Mouse (Mus musculus) MEL (cell line): ENCODE measurements around the gene Gm10309. TPM values are rescaled to one million over a fixed set of nuclear protein-coding genes. Genes with fewer than 3 reads are reported as not detected.

Experiments used
- DNase-seq: peaks from one replicate; pipeline ENCODE4 v3.0.0; 2011; ENCODE audit warnings: low read depth, low spot score
- H3K27ac ChIP-seq: 2 replicates; pipeline ENCODE4 v1.5.1; 2012; ENCODE audit warnings: low read depth, mild to moderate bottlenecking, control low read depth, low read length, moderate library complexity; ENCODE audit not compliant: control insufficient read depth
- H3K27me3 ChIP-seq, 2 experiments: fragments of 150-350 bp in 1 of 2; sonication (generic) in 1 of 2; 2 replicates each; pipeline ENCODE4 v1.6.1; 2012; ENCODE audit warnings: low read length in 2 of 2, mild to moderate bottlenecking in 2 of 2, improper control_type of control experiment in 1 of 2, moderate library complexity in 1 of 2; ENCODE audit not compliant: insufficient read depth in 2 of 2, control insufficient read depth in 1 of 2
- H3K36me3 ChIP-seq, 2 experiments: 2 replicates each; pipeline ENCODE4 v1.6.1; 2012 to 2014; ENCODE audit warnings: low read length in 2 of 2, improper control_type of control experiment in 1 of 2, inconsistent platforms in 1 of 2, mild to moderate bottlenecking in 1 of 2; ENCODE audit not compliant: insufficient read depth in 2 of 2, control insufficient read depth in 1 of 2
- H3K4me1 ChIP-seq, 2 experiments: fragments of 150-350 bp in 1 of 2; sonication (generic) in 1 of 2; 2 replicates each; pipeline ENCODE4 v1.6.1; 2012; ENCODE audit warnings: low read length in 2 of 2, improper control_type of control experiment in 1 of 2, mild to moderate bottlenecking in 1 of 2; ENCODE audit not compliant: insufficient read depth in 2 of 2, control insufficient read depth in 1 of 2
- H3K4me3 ChIP-seq, 2 experiments: fragments of 150-350 bp in 1 of 2; sonication (generic) in 1 of 2; 2 replicates each; pipeline ENCODE4 v1.5.1; 2012; ENCODE audit warnings: low read depth in 2 of 2, low read length in 2 of 2, mild to moderate bottlenecking in 2 of 2, moderate library complexity in 2 of 2, control low read depth in 1 of 2, improper control_type of control experiment in 1 of 2; ENCODE audit not compliant: control insufficient read depth in 1 of 2, insufficient read depth in 1 of 2
- H3K79me2 ChIP-seq: 2 replicates; pipeline ENCODE4 v1.6.1; 2012; ENCODE audit warnings: mild to moderate bottlenecking, low read length, moderate library complexity; ENCODE audit not compliant: control insufficient read depth, poor library complexity, insufficient read depth
- H3K9ac ChIP-seq: 2 replicates; pipeline ENCODE4 v1.6.1; 2012; ENCODE audit warnings: low read depth, mild to moderate bottlenecking, control low read depth, low read length, moderate library complexity; ENCODE audit not compliant: control insufficient read depth, poor library complexity, severe bottlenecking
- H3K9me3 ChIP-seq: fragments of 150-350 bp; sonication (generic); replicated peaks from 2 replicates; pipeline ENCODE4 v1.6.1; 2012; ENCODE audit warnings: mild to moderate bottlenecking, low read length, improper control_type of control experiment, moderate library complexity; ENCODE audit not compliant: insufficient read depth
- BHLHE40 ChIP-seq: IDR thresholded peaks from 2 replicates; pipeline ENCODE4 v1.6.1; 2012; ENCODE audit warnings: low read depth, mild to moderate bottlenecking, inconsistent platforms, low read length, improper control_type of control experiment, borderline replicate concordance
- CHD1 ChIP-seq: IDR thresholded peaks from 2 replicates; pipeline ENCODE4 v1.6.1; 2012; ENCODE audit warnings: low read depth, mild to moderate bottlenecking, inconsistent platforms, low read length, improper control_type of control experiment
- CTCF ChIP-seq, 3 experiments: IDR thresholded peaks in 2 of 3; conservative IDR thresholded peaks in 1 of 3; 2 replicates each; pipeline ENCODE4 v1.5.1; 2011 to 2012; ENCODE audit warnings: low read length in 3 of 3, low read depth in 2 of 3, mild to moderate bottlenecking in 2 of 3, improper control_type of control experiment in 1 of 3, inconsistent platforms in 1 of 3, mixed read lengths in 1 of 3, moderate library complexity in 1 of 3; ENCODE audit not compliant: control insufficient read depth in 1 of 3, insufficient read depth in 1 of 3, poor library complexity in 1 of 3, severe bottlenecking in 1 of 3
- GABPA ChIP-seq: IDR thresholded peaks from 2 replicates; pipeline ENCODE4 v1.6.1; 2012; ENCODE audit warnings: low read depth, mild to moderate bottlenecking, inconsistent platforms, low read length, improper control_type of control experiment, moderate library complexity
- HCFC1 ChIP-seq: IDR thresholded peaks from 2 replicates; pipeline ENCODE4 v1.6.1; 2012; ENCODE audit warnings: low read depth, mild to moderate bottlenecking, inconsistent platforms, low read length, improper control_type of control experiment, moderate library complexity
- JUND ChIP-seq: IDR thresholded peaks from 2 replicates; pipeline ENCODE4 v1.6.1; 2011; ENCODE audit warnings: low read depth, mild to moderate bottlenecking, improper control_type of control experiment, low read length
- KAT2A ChIP-seq: conservative IDR thresholded peaks from 2 replicates; pipeline ENCODE4 v1.6.1; 2012; ENCODE audit warnings: low read depth, low read length, improper control_type of control experiment, inconsistent platforms
- MAFK ChIP-seq: IDR thresholded peaks from 2 replicates; pipeline ENCODE4 v1.6.1; 2011; ENCODE audit warnings: low read depth, mild to moderate bottlenecking, low read length, improper control_type of control experiment, borderline replicate concordance
- MAX ChIP-seq: IDR thresholded peaks from 2 replicates; pipeline ENCODE4 v1.6.1; 2011; ENCODE audit warnings: low read length, improper control_type of control experiment
- MEF2A ChIP-seq: IDR thresholded peaks from 2 replicates; pipeline ENCODE4 v1.6.1; 2014; ENCODE audit warnings: low read depth, mild to moderate bottlenecking, inconsistent platforms, low read length, improper control_type of control experiment; ENCODE audit not compliant: poor library complexity, insufficient replicate concordance, severe bottlenecking; ENCODE audit errors: extremely low read depth
- MXI1 ChIP-seq: IDR thresholded peaks from 2 replicates; pipeline ENCODE4 v1.6.1; 2011; ENCODE audit warnings: mild to moderate bottlenecking, low read depth, low read length, improper control_type of control experiment
- MYC ChIP-seq: IDR thresholded peaks from 2 replicates; pipeline ENCODE4 v1.6.1; 2011; ENCODE audit warnings: low read depth, mild to moderate bottlenecking, low read length, improper control_type of control experiment, moderate library complexity
- NELFE ChIP-seq: IDR thresholded peaks from 2 replicates; pipeline ENCODE4 v1.6.1; 2011; ENCODE audit warnings: low read depth, low read length, improper control_type of control experiment
- NRF1 ChIP-seq: IDR thresholded peaks from 2 replicates; pipeline ENCODE4 v1.6.1; 2014; ENCODE audit warnings: low read depth, mild to moderate bottlenecking, inconsistent platforms, low read length, improper control_type of control experiment, moderate library complexity; ENCODE audit not compliant: poor library complexity, insufficient read depth, severe bottlenecking
- RAD21 ChIP-seq: IDR thresholded peaks from 2 replicates; pipeline ENCODE4 v1.6.1; 2011; ENCODE audit warnings: mild to moderate bottlenecking, low read depth, low read length, improper control_type of control experiment
- SIN3A ChIP-seq: IDR thresholded peaks from 2 replicates; pipeline ENCODE4 v1.6.1; 2012; ENCODE audit warnings: low read length, improper control_type of control experiment, inconsistent platforms
- TBP ChIP-seq: IDR thresholded peaks from 2 replicates; pipeline ENCODE4 v1.8.0; 2011; ENCODE audit warnings: low read depth, low read length, improper control_type of control experiment
- TCF12 ChIP-seq: IDR thresholded peaks from 2 replicates; pipeline ENCODE4 v1.6.1; 2014; ENCODE audit warnings: low read depth, mild to moderate bottlenecking, inconsistent platforms, low read length, improper control_type of control experiment, moderate library complexity
- UBTF ChIP-seq: IDR thresholded peaks from 2 replicates; pipeline ENCODE4 v1.6.1; 2012; ENCODE audit warnings: low read depth, mild to moderate bottlenecking, inconsistent platforms, low read length, improper control_type of control experiment, moderate library complexity, borderline replicate concordance; ENCODE audit not compliant: insufficient read depth
- ZKSCAN1 ChIP-seq: IDR thresholded peaks from 2 replicates; pipeline ENCODE4 v1.6.1; 2012; ENCODE audit warnings: low read depth, mild to moderate bottlenecking, inconsistent platforms, low read length, improper control_type of control experiment, moderate library complexity
- ZMIZ1 ChIP-seq: IDR thresholded peaks from 2 replicates; pipeline ENCODE4 v1.6.1; 2012; ENCODE audit warnings: low read depth, mild to moderate bottlenecking, inconsistent platforms, low read length, improper control_type of control experiment, moderate library complexity
- polyA plus RNA-seq, 2 experiments: library from polyadenylated mRNA; stranded (reverse) in 1 of 2; unstranded in 1 of 2; fragments of >175 nt in 1 of 2; fragments of >200 nt in 1 of 2; gene quantifications; 2 replicates each; pipeline versions ENCODE4 v1.2.1 to v1.2.4; 2012; ENCODE audit warnings: low replicate concordance in 2 of 2, low read depth in 1 of 2; ENCODE audit not compliant: insufficient read length in 2 of 2, insufficient read depth in 1 of 2, missing spikeins in 1 of 2
- total RNA-seq: library from RNA; depleted of rRNA; stranded (reverse); fragments of 300-350 nt; gene quantifications from 2 replicates; pipeline ENCODE4 v1.2.3, GENCODE M21; 2012

Gene Gm10309
- total and polyA plus RNA-seq, 3 experiments: 0.06 TPM; not detected in 2

DNA sequence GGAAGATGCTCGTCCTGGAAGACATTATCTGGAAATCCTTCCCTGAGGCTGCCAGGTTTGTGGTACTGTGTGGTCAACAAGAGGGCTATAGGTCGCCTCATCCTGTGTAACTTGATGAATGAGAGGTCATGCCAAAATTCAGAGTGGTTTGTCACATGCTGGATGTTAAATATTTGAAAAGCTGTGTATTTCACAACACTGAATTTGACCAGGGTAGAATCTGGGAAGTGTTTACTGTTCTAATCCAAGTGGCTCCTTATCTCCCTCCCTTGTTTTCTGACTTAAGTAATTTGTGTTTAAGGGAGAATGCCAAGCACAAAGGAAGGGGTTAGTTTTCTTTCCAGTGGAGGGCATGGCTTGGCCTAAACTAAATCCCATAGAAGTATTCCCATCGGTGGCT, 18.3 kb upstream of the Gm10309 start:
- no peak overlapping the region for H3K9ac ChIP-seq
- no peaks in the 10 kb centered on the region for H3K9me3 ChIP-seq
- no peaks in the 10 kb centered on the region for H3K27me3 ChIP-seq
- no peaks in the 10 kb centered on the region for H3K36me3 ChIP-seq
- no peak for DNase-seq
- no peaks in the 10 kb centered on the region for H3K79me2 ChIP-seq
- no peak for TF ChIP-seq NRF1
- no peak for TF ChIP-seq NELFE
- TF ChIP-seq SIN3A: no peak
- no peak for TF ChIP-seq GABPA
- TF ChIP-seq RAD21: no peak
- no peak for TF ChIP-seq CHD1
- TF ChIP-seq MYC: no peak
- TF ChIP-seq HCFC1: no peak
- no peak for TF ChIP-seq ZMIZ1
- H3K4me1 ChIP-seq: no peaks in the 10 kb centered on the region
- H3K4me3 ChIP-seq: no peak overlapping the region
- no peak overlapping the region for H3K27ac ChIP-seq

DNA sequence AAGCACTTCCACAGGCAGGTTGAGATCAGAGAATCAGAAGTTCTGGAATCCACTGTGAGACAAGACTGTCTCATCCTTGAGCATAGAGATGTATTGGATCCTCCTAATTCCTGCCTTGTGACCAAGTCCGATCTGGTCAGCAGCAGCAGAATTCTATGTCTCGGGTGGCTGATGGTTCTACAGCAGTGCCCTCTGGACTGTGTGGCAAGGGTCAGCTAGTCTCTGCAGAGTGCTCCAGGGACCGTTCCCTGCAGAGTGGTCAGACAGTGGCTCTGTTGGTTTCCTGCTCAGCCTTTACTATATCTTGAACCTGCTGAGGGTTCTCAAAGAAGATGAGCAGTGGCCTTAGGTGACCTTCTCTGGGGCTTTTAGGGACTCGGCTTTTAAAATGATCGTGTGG, 17.6 kb upstream of the Gm10309 start:
- Histone ChIP-seq H3K27ac (no peak overlapping the region), H3K9ac (no peak overlapping the region)

DNA sequence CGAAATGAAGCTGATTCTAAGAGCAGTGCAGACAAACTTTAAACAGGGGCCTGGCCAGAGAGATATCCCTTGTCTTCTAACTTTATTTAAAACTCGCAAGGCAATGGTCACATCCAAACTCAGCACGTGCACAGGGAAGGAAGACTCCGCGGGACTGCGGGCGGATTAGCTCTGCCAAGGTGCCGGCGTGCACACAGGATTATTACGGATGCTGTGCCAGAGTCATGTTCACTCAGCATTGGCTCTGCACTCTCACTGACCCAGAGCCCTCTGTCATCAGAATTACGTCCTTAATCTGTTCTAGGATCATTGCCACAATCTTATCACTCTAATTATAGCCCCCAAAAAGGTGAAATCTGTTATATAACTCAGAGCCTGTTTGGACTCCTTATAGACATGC, 16.2 kb upstream of the Gm10309 start:
- no peak for TF ChIP-seq TBP
- no peak for TF ChIP-seq ZKSCAN1
- TF ChIP-seq UBTF: no peak
- TF ChIP-seq MAX: no peak
- no peak for TF ChIP-seq BHLHE40
- no peak for TF ChIP-seq CHD1
- TF ChIP-seq CTCF (IDR thresholded peaks at IDR 0.05 in 2 of 3, conservative IDR thresholded peaks at IDR 0.05 in 1 of 3; ENCODE audit: control insufficient read depth in 1 of 3, insufficient read depth in 1 of 3, low read depth in 2 of 3, low read length in 3 of 3, poor library complexity in 1 of 3, severe bottlenecking in 1 of 3): no peak
- no peak for TF ChIP-seq KAT2A
- TF ChIP-seq JUND: no peak
- TF ChIP-seq MAFK: no peak
- TF ChIP-seq MXI1: no peak
- TF ChIP-seq MEF2A: no peak
- no peaks in the 10 kb centered on the region for H3K36me3 ChIP-seq
- no peaks in the 10 kb centered on the region for H3K4me1 ChIP-seq
- no peak overlapping the region for H3K9ac ChIP-seq
- no peak overlapping the region for H3K27ac ChIP-seq
- H3K27me3 ChIP-seq: no peaks in the 10 kb centered on the region
- no peaks in the 10 kb centered on the region for H3K9me3 ChIP-seq
- DNase-seq: no peak
- H3K79me2 ChIP-seq: no peaks in the 10 kb centered on the region
- H3K4me3 ChIP-seq: no peak overlapping the region

More for the DNA sequence above, 17.6 kb upstream of the Gm10309 start:
- Histone ChIP-seq H3K9me3 (no peaks in the 10 kb centered on the region), H3K79me2 (no peaks in the 10 kb centered on the region), H3K36me3 (no peaks in the 10 kb centered on the region), H3K4me1 (no peaks in the 10 kb centered on the region), H3K4me3 (no peak overlapping the region)
- DNase-seq: no peak
- TF ChIP-seq TCF12 (no peak), SIN3A (no peak), ZMIZ1 (no peak), HCFC1 (no peak)
- TF ChIP-seq, all 39 proteins: peak for 0
- no peaks in the 10 kb centered on the region for H3K27me3 ChIP-seq
